Mouse (Mus musculus) megakaryocyte, embryonic 14.5 days (primary cell): ENCODE measurements around the gene Ifi204.

Experiments
- FLI1 ChIP-seq: IDR thresholded peaks from 2 replicates; pipeline ENCODE4 v1.6.1; 2012; ENCODE audit warnings: low read length, inconsistent platforms, mixed read lengths
- GATA1 ChIP-seq: IDR thresholded peaks from 3 replicates; pipeline ENCODE4 v1.6.1; 2012; ENCODE audit warnings: mixed read lengths, low read length, inconsistent platforms, borderline replicate concordance

DNA sequence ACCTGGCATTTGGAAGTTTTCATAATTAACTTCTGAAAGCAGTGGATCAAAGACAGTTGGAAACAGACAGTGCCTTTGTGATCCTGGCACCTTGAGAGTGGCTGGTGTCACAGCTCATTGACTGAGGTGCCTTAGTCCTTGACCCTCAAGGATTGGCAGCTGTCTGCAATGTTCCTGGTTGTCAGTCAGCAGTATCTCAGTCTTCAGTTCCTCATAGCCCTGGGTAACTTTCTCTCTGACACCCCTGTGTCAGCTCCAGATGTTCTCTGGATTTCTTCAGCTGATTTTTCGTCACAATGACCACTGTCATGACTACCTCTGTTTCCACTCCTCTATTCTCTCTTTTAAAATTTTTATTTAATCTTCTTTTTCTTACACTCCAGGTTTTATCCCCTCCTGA, 24.5 kb downstream of the Ifi204 start:
- no peak for TF ChIP-seq GATA1
- TF ChIP-seq FLI1 = no peak
